Mouse (Mus musculus) embryonic facial prominence, embryonic 13.5 days (tissue): ENCODE results near the gene Zfr. TPM values are rescaled to one million over a fixed set of nuclear protein-coding genes. Genes with fewer than 3 reads are reported as not detected.
"Not testable (repeated sequence)": the region's sequence is repeated elsewhere in the genome, so short reads cannot be mapped to it uniquely, and the experiment has no call there.

Experiments used
- ATAC-seq: fragments of 200-750 bp; cut with Nextera tagmentation; 2 replicates; pipeline ENCODE4 v1.8.0; 2017; ENCODE audit warnings: low read depth; ENCODE audit not compliant: insufficient number of reproducible peaks, insufficient read depth, low FRiP score, low TSS enrichment
- H3K27ac ChIP-seq: fragments of 300-500 bp; sonication (generic); 2 replicates; pipeline ENCODE4 v1.5.1; 2015; ENCODE audit warnings: moderate library complexity, mild to moderate bottlenecking, inconsistent platforms
- H3K27me3 ChIP-seq: fragments of 300-500 bp; sonication (generic); 2 replicates; pipeline ENCODE4 v1.6.1; 2015; ENCODE audit warnings: mild to moderate bottlenecking, inconsistent platforms
- H3K36me3 ChIP-seq: fragments of 300-500 bp; sonication (generic); 2 replicates; pipeline ENCODE4 v1.6.1; 2015; ENCODE audit warnings: mild to moderate bottlenecking, inconsistent platforms
- H3K4me1 ChIP-seq: fragments of 300-500 bp; sonication (generic); 2 replicates; pipeline ENCODE4 v1.6.1; 2015; ENCODE audit warnings: inconsistent platforms
- H3K4me2 ChIP-seq: fragments of 300-500 bp; sonication (generic); 2 replicates; pipeline ENCODE4 v1.6.1; 2015; ENCODE audit warnings: moderate library complexity, mild to moderate bottlenecking, inconsistent platforms
- H3K4me3 ChIP-seq: fragments of 300-500 bp; sonication (generic); 2 replicates; pipeline ENCODE4 v1.5.1; 2015; ENCODE audit warnings: mild to moderate bottlenecking, inconsistent platforms
- H3K9ac ChIP-seq: fragments of 300-500 bp; sonication (generic); 2 replicates; pipeline ENCODE4 v1.6.1; 2015; ENCODE audit warnings: mild to moderate bottlenecking, inconsistent platforms
- H3K9me3 ChIP-seq: fragments of 300-500 bp; sonication (generic); 2 replicates; pipeline ENCODE4 v1.6.1; 2016; ENCODE audit warnings: inconsistent platforms
- WGBS: fragments of 180-500 bp; shearing (Covaris S2); methylation state at CpG from one replicate; pipeline ENCODE4 v1.1.7; 2015; ENCODE audit warnings: mixed read lengths; 5-methylcytosine and 5-hydroxymethylcytosine counted together
- polyA plus RNA-seq: library from polyadenylated mRNA; unstranded; fragments of >200 nt; fragmentation: Nextera tagmentation; extraction: Ambion mirVana; gene quantifications from 2 replicates; pipeline ENCODE4 v1.2.1, GENCODE M21; 2015

The Zfr gene
- polyA plus RNA-seq, 1 experiment from 2014 or later, result 125 TPM

GRCm38 (mm10) chr15:12206646-12207222, 89.1 kb downstream of the Zfr start:
- peaks cover 40% of the 10 kb centered on the region for H3K4me1 ChIP-seq
- H3K36me3 ChIP-seq, result no peaks in the 10 kb centered on the region
- no peak for ATAC-seq
- H3K9me3 ChIP-seq, result no peaks in the 10 kb centered on the region
- 71% methylated on average over 7 of the region's 7 CpGs for WGBS
- H3K9ac ChIP-seq, result peak overlapping the region; percentile 27
- 0 out of 2 replicates have a peak overlapping the region, but pooled peaks have one; percentile 92 for H3K4me3 ChIP-seq
- no peak overlapping the region for H3K27ac ChIP-seq
- H3K27me3 ChIP-seq, result no peaks in the 10 kb centered on the region
- H3K4me2 ChIP-seq, result peak overlapping the region; percentile 68

- no peak for ATAC-seq
- Histone ChIP-seq H3K9ac (0 out of 2 replicates have a peak overlapping the region, but pooled peaks have one; percentile 27), H3K4me3 (no peak overlapping the region), H3K9me3 (no peaks in the 10 kb centered on the region), H3K36me3 (no peaks in the 10 kb centered on the region), H3K4me1 (peaks cover 44% of the 10 kb centered on the region), H3K4me2 (0 out of 2 replicates have a peak overlapping the region, but pooled peaks have one; percentile 11), H3K27me3 (no peaks in the 10 kb centered on the region), H3K27ac (no peak overlapping the region)
- 65% methylated on average over 6 of the region's 6 CpGs for WGBS
These were observed 90.0 kb downstream of the Zfr start for GRCm38 (mm10) chr15:12207556-12208090.

DNA sequence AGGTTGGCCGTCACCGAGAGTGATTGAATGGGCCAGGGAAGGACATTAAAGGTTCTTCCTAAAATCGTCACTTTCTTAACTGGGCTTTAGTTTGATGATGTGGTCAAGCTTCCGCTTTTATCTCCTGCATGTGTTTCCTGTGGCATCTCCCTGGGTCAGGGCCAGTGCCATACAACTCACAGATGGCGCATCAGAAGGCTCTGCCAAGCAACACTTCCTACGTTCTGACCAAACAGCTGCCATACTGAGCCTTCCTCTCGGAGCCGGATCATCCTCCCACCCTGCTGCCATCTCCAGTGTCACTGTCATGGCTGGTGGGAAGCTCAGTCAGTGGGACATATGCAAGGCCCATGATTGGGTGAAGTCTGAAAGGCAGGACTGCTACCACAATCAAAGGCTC, 93.9 kb downstream of the Zfr start:
- H3K9me3 ChIP-seq, result no peaks in the 10 kb centered on the region
- peaks cover 27% of the 10 kb centered on the region for H3K4me1 ChIP-seq
- ATAC-seq, result no peak
- H3K4me2 ChIP-seq, result no peak overlapping the region
- no peak overlapping the region for H3K4me3 ChIP-seq
- H3K27ac ChIP-seq, result no peak overlapping the region
- 84% methylated on average over 8 of the region's 8 CpGs for WGBS
- no peak overlapping the region for H3K9ac ChIP-seq
- H3K36me3 ChIP-seq, result no peaks in the 10 kb centered on the region
- H3K27me3 ChIP-seq, result no peaks in the 10 kb centered on the region

- H3K4me1 ChIP-seq, result peaks cover 20% of the 10 kb centered on the region
- no peaks in the 10 kb centered on the region for H3K36me3 ChIP-seq
- H3K27ac ChIP-seq, result no peak overlapping the region
- no peak for ATAC-seq
- H3K4me2 ChIP-seq, result no peak overlapping the region
- no peak overlapping the region for H3K9ac ChIP-seq
- WGBS, result 83% methylated on average over 1 of the region's 1 CpGs
- H3K4me3 ChIP-seq, result no peak overlapping the region
- no peaks in the 10 kb centered on the region for H3K9me3 ChIP-seq
- no peaks in the 10 kb centered on the region for H3K27me3 ChIP-seq
These were observed 94.6 kb downstream of the Zfr start for GRCm38 (mm10) chr15:12212266-12212665.

GRCm38 (mm10) chr15:12214531-12215414, 97.1 kb downstream of the Zfr start:
- Histone ChIP-seq H3K4me3 (no peak overlapping the region), H3K9me3 (no peaks in the 10 kb centered on the region), H3K9ac (no peak overlapping the region), H3K27me3 (no peaks in the 10 kb centered on the region), H3K4me2 (no peak overlapping the region), H3K27ac (no peak overlapping the region), H3K4me1 (peaks cover 13% of the 10 kb centered on the region), H3K36me3 (no peaks in the 10 kb centered on the region)
- WGBS, result 82% methylated on average over 14 of the region's 14 CpGs
- ATAC-seq, result no peak

DNA sequence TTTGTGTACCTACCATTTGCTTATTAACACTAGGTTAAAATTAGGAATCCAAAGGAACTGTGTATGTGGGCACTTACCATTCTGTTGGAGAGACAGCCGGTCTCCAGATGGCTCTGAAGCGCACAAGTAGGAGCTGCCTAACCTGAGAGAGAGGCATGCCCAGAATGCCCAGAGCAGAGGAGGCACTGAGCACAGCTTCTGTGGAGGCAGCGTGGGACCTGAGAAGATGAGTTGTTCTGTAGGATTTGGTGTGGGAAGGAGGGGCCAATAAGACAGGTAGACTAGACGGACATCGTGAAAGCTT, 97.7 kb downstream of the Zfr start:
- no peaks in the 10 kb centered on the region for H3K36me3 ChIP-seq
- H3K9ac ChIP-seq, result no peak overlapping the region
- H3K9me3 ChIP-seq, result no peaks in the 10 kb centered on the region
- H3K4me2 ChIP-seq, result no peak overlapping the region
- peaks cover 13% of the 10 kb centered on the region for H3K4me1 ChIP-seq
- no peak overlapping the region for H3K4me3 ChIP-seq
- 88% methylated on average over 5 of the region's 5 CpGs for WGBS
- no peak overlapping the region for H3K27ac ChIP-seq
- H3K27me3 ChIP-seq, result no peaks in the 10 kb centered on the region
- ATAC-seq, result no peak

DNA sequence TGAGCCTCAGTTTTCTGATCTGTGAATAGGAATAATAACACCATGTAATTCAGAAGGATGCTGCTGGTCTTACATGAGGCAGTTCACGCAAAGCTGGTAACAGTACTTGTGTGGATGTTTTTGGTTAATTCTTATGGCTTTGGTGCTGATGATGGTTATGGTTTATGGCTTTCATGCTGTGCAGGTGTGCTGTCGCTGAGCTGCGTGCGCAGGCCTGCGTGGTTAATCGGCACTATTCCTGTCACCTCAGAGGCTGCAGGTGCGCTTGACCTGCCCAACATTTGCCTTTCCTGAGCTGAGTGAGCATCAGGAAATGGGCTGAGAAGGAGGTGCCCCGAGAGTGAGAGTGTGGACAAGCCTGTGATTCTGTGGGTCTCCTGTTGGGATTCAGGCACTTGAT, 98.5 kb downstream of the Zfr start:
- Histone ChIP-seq H3K4me3 (no peak overlapping the region), H3K27ac (no peak overlapping the region), H3K4me1 (peaks cover 15% of the 10 kb centered on the region), H3K27me3 (no peaks in the 10 kb centered on the region), H3K9me3 (no peaks in the 10 kb centered on the region), H3K4me2 (no peak overlapping the region), H3K9ac (no peak overlapping the region), H3K36me3 (no peaks in the 10 kb centered on the region)
- no peak for ATAC-seq
- WGBS, result 91% methylated on average over 8 of the region's 8 CpGs

- no peaks in the 10 kb centered on the region for H3K9me3 ChIP-seq
- H3K27me3 ChIP-seq, result no peaks in the 10 kb centered on the region
- H3K9ac ChIP-seq, result no peak overlapping the region
- no peak for ATAC-seq
- no peak overlapping the region for H3K27ac ChIP-seq
- no peaks in the 10 kb centered on the region for H3K36me3 ChIP-seq
- no peak overlapping the region for H3K4me3 ChIP-seq
- 84% methylated on average over 13 of the region's 13 CpGs for WGBS
- no peak overlapping the region for H3K4me2 ChIP-seq
- peaks cover 15% of the 10 kb centered on the region for H3K4me1 ChIP-seq
These were observed 99.2 kb downstream of the Zfr start for GRCm38 (mm10) chr15:12216798-12217197.

- H3K4me3 ChIP-seq, ATAC-seq, H3K36me3 ChIP-seq, H3K9me3 ChIP-seq, H3K9ac ChIP-seq, H3K27me3 ChIP-seq, H3K4me2 ChIP-seq, H3K27ac ChIP-seq: not testable (repeated sequence)
- WGBS, result 88% methylated on average over 3 of the region's 3 CpGs
- H3K4me1 ChIP-seq, result peaks cover 18% of the 10 kb centered on the region
These were observed 99.7 kb downstream of the Zfr start for GRCm38 (mm10) chr15:12217332-12217731.

DNA sequence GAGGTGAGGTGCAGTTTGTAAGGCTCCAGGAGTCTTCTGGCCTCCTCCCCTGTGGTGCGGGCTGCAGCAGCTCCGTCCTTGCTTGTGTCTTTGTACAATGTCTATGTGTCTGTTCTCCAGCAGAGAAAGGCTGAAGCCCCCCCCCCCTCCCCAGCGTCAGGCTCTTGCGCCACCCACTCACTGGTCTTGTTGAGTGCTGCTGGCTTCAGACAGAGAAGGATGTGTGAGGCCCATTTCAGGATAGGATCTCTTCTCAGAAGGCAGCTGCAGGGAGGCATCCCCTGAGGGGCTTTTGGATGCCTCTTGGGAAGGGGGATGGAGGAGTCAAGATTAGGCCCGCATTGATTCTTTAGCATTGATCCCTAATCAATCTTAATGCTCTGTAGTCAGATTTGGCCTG, 100.2 kb downstream of the Zfr start:
- WGBS, result 55% methylated on average over 5 of the region's 5 CpGs
- H3K4me2 ChIP-seq, result no peak overlapping the region
- peaks cover 20% of the 10 kb centered on the region for H3K4me1 ChIP-seq
- no peak overlapping the region for H3K9ac ChIP-seq
- no peak overlapping the region for H3K4me3 ChIP-seq
- H3K9me3 ChIP-seq, result no peaks in the 10 kb centered on the region
- no peaks in the 10 kb centered on the region for H3K36me3 ChIP-seq
- no peak overlapping the region for H3K27ac ChIP-seq
- no peaks in the 10 kb centered on the region for H3K27me3 ChIP-seq
- no peak for ATAC-seq

DNA sequence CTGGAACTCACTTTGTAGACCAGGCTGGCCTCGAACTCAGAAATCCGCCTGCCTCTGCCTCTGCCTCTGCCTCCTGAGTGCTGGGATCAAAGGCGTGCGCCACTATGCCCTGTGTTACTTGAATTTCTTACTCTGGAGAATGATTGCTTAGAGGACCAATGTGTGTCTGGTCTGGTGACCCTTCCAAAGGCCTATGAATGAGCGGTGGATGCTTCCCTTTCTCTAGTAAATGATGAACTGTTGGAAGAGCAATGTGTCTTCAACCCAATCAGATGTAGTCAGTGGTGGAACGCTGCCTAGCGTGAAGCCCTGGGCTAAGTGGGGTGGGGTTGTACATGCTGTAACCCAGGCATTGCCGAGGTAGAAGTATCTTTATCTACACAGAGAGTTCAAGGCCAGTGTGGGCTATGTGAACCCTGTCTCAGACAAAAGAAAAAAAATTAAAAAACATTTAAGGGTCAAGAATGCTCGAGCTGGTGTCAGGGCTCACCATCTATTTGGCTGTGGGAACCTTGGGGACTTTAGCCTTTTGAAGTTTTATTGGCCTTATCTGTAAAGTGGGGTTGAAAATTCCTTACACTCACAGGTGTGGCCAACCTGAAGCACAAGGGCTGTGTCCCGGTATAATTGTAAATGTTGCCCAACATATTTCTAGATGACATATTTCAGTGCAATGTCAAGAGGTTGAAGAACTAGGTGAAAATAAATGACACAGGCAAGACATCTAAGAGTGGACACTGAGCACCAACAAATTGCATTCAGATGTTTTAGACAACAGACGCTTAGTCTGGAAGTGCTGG, 101.2 kb downstream of the Zfr start:
- H3K9me3 ChIP-seq, result no peaks in the 10 kb centered on the region
- no peak overlapping the region for H3K4me2 ChIP-seq
- H3K9ac ChIP-seq, result no peak overlapping the region
- no peaks in the 10 kb centered on the region for H3K36me3 ChIP-seq
- WGBS, result 89% methylated on average over 11 of the region's 11 CpGs
- H3K4me1 ChIP-seq, result peaks cover 20% of the 10 kb centered on the region
- no peak overlapping the region for H3K27ac ChIP-seq
- no peak for ATAC-seq
- H3K27me3 ChIP-seq, result no peaks in the 10 kb centered on the region
- no peak overlapping the region for H3K4me3 ChIP-seq
